Mouse (Mus musculus) cerebellum, adult 8-10 months (tissue): Measurements from ENCODE around the gene Dpagt1.
A peak's percentile ranks its signal among the peaks of the same experiment; 100 is the strongest.
"Not testable (repeated sequence)": the region's sequence is repeated elsewhere in the genome, so short reads cannot be mapped to it uniquely, and the experiment has no call there.

Source experiments
- DNase-seq: peaks from one replicate; pipeline ENCODE4 v3.0.0; 2022

The Dpagt1 gene

DNA sequence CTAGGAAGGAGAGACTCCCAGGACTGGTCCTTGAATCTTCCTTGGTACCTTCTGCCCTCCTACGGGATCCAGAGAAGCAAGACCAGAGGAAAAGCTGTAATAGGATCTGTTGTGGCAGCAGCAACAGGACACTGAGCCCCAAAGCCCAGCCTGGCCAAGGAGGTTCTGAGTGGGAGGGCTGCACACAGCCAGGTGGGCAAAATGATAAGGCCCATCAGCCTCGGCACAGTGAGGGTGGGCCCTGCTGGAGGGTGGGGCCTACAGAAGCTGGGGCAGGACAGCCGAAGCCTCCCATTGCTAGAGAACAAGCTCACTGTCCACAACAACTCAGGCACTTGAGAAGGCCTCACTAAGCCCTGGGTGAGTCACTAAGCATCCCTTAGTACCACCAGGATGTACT is 16.4 kb downstream of the Dpagt1 start:
- no peak for DNase-seq

DNA sequence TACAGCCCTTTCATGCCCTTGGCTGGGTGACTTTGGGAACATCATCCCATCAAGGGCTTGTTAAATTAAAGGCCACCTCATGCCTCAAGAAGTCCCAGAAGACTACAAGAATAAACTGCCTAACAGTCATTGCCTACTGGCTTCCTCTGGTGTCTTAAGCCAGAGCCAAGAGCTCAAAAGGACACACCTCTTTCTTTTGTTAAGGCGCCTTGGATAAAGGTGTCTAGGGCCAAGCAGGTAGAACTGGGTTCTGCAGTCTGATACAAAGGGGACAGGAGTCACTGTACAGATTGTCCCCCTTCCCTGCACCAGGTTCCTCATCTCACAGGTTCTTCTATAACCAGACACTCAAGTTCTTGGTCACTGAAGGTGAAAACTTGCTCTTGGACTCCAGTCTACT is 16.8 kb downstream of the Dpagt1 start:
- DNase-seq, result no peak

GRCm38 (mm10) chr9:44343290-44343689 is 17.5 kb downstream of the Dpagt1 start:
- no peak for DNase-seq

DNA sequence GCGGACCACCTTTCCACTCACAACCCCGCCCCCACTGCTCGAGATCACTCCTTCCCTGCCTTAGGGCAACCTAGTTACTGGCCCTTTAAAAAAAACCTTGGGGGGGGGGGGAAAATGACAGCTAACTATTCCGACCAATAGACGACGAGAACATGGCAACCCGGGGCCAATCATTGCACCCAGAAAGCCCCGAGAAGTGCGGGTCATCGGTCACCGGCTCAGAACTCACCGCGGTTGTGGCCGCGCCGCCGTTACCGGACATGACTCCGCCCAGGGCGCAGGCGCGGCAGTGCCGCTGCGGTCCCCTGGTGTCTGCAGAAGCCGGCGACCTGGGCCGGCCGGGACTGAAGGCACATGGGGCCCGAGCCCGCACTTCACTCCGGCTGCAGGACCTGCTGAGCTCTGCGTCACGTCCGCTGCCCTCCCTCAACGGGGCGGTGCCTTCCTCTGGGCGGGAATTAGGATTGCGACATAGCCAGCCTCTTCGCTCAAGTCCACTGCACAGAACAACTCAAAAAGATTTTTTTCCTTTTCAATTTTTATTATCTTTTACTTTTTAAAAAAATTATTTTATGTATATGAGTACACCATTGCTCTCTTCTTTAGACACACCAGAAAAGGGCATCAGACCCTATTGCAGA is 18.1 kb downstream of the Dpagt1 start, which contains the start of gene Hmbs:
Gene Hmbs (minus strand): TSS at position 448 of the 641 bp plus-strand sequence.
- peak; percentile 80 for DNase-seq

DNA sequence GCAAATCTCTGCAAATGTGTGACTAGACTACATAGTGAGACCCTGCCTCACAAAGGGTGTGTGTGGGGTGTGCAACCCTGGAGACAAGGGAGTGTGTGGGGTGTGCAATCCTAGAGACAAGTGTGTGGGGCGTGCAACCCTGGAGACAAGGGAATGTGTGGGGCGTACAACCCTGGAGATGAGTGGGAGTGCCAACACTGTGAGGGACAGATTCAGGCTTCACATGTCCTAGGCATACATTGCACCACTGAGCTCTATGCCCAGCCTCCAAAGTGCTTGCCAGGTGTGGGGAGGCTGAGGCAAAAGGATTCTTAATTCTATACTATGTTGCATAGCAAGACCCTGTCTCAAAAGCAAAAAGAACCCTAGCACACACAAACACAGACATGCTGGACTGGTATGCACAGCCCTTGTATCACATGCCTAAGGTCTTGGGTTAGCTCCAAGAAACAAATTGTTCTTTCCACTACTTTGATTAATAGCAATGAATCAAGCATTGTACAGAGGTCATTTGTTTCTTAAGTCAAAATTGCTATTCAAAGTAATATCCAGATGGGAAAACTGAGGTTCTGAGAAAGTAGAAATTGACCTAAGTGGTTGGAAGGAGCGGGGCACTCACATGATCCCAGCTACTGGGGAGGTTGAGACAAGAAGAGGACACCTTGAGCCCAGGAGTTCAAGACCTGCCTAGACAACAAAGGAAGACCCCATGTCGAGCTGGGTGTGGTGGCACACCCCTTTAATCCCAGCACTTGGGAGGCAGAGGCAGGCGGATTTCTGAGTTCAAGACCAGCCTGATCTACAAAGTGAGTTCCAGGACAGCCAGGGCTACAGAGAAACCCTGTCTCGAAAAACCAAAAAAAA is 20.0 kb downstream of the Dpagt1 start:
- DNase-seq, result no peak

GRCm38 (mm10) chr9:44347166-44347565 is 21.3 kb downstream of the Dpagt1 start:
- DNase-seq, result no peak

- no peak for DNase-seq
Observed at GRCm38 (mm10) chr9:44347621-44348020, 21.8 kb downstream of the Dpagt1 start.

DNA sequence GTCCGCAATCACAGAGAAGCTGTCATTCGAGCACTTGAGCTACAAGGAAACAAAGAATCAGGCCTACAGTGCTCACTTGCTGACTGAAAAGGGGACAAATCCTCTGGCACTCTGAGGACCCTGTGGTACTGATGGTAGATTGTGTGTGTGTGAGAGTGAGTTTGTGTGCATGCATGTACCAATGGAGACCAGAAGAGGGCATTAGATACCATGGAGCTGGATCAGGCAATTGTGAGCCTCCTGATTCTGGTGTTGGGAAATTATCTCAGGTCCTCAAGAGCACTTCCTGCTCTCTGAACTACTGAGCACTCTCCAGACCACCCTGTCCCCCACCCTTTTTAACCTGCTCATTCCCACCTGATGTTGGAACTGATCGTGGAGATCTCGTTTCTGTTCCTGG is 22.7 kb downstream of the Dpagt1 start:
- DNase-seq, result no peak

GRCm38 (mm10) chr9:44351396-44351795 is 25.6 kb downstream of the Dpagt1 start:
- no peak for DNase-seq

GRCm38 (mm10) chr9:44352337-44352736 is 26.5 kb downstream of the Dpagt1 start:
- no peak for DNase-seq

- no peak for DNase-seq
Observed at GRCm38 (mm10) chr9:44353142-44353541, 27.3 kb downstream of the Dpagt1 start.

- DNase-seq, result no peak
Observed at GRCm38 (mm10) chr9:44357207-44357606, 31.4 kb downstream of the Dpagt1 start.

DNA sequence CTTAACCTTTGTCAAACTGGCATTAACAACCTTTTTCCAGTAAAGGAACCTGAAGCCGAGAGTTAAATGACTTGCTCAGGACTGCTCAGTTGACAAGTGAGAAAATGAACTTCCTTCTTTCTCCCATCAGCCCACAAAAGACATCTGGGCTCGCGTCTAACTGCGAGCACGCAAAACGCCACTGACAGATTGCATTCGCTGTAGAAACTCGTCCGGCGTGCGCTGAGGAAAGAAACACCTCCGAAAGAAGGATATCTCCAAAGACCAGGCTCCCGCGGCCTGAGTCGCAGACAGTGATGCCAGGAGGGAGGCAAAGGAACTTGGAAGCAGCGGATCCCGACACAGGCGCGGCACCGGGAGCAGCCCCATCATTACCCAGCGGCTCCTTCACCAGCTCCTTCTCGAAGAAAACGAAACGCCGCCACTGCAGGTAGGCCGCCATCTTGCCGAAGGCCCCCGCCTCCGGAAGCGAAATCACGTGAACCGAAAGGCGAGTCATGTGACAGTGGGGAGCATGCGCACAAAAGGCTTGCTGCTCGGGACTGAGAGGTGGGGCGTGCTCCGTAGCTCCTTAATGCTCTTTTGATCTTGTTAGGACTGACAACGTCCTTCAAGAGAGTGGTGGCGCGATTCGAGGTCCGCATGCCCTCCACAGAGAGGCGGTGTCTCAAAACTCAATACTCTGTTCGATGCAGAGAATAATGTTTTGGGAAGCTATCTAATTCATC is 35.5 kb downstream of the Dpagt1 start, which contains the start of gene Vps11:
Gene Vps11 (minus strand): TSS at position 481 of the 728 bp plus-strand sequence.
- DNase-seq, result peak; percentile 91

GRCm38 (mm10) chr9:44361931-44362330 is 36.1 kb downstream of the Dpagt1 start:
- not testable (repeated sequence) for DNase-seq

- DNase-seq, result no peak
Observed at GRCm38 (mm10) chr9:44364480-44364879, 38.7 kb downstream of the Dpagt1 start.

DNA sequence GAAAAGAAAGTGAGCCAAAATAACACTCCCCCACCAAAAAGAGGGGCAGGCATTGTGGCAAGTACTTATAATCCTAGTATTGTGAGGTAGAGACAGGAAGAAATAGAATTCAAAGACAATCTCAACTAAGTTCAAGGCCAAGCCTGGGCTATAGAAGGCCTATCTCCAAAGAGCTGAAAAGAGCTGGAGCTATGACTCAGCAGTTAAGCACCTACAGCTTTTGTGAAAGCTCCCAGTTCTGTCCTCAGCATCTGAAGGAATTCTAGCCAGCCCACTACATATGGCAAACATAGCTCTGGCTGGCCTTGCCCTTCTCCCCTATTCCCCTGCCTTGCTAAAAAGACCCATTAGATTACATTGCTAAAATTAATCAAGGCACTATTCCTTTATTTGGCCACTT is 47.6 kb downstream of the Dpagt1 start:
- no peak for DNase-seq

DNA sequence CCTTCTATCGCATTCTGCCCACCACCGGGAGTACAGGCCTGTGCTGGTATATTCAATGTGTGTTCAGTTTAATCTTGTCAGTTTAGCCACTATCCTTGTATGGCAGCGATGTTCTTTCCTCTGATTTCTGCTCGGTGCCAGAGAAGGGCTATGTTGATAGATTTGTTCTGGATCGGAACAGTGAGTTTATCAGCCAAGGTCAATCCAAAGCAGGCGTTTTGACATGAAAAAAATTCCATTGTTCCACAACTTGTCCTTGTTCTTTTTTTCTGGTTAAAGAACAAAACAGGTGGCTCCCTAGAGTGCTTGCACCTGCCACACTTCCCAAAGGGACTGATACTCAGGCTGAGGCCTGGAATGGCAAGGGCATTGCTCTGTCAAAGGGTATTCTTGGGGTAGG is 50.3 kb downstream of the Dpagt1 start:
- DNase-seq, result no peak

DNA sequence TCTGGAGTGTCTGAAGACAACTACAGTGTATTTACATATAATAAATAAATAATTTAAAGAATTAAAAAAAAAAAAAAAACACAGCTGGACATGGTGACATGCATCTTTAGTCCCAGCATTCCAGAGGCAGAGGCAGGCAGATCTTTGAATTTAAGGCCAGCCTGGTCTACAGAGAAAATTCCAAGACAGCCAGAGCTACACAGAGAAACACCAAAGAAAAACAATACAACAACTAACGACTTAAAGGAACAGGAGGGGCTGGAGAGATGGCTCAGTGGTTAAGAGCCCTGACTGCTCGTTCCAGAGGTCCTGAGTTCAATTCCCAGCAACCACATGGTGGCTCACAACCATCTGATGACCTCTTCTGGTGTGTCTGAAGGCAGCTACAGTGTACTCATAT is 51.5 kb downstream of the Dpagt1 start:
- not testable (repeated sequence) for DNase-seq

GRCm38 (mm10) chr9:44378153-44378730 is 52.4 kb downstream of the Dpagt1 start:
- no peak for DNase-seq

- peak; percentile 100 for DNase-seq
Observed at GRCm38 (mm10) chr9:44379054-44379834, 53.4 kb downstream of the Dpagt1 start, which contains the start of gene Hyou1. Hyou1 (plus strand) TSS chr9:44379490.

GRCm38 (mm10) chr9:44379862-44380261 is 54.0 kb downstream of the Dpagt1 start:
- no peak for DNase-seq
